Mouse (Mus musculus) layer of hippocampus, postnatal 36 days (tissue): ENCODE data around the gene March4. TPM values are rescaled to one million over a fixed set of nuclear protein-coding genes. Genes with fewer than 3 reads are reported as not detected.
A peak's percentile ranks its signal among the peaks of the same experiment; 100 is the strongest.

ENCODE experiments used
- DNase-seq, 2 experiments: peaks; one replicate each; pipeline ENCODE4 v3.0.0; 2022
- total RNA-seq, 2 experiments: library from RNA; stranded (reverse); gene quantifications; 2 replicates each; pipeline ENCODE4 v1.2.3; 2021

March4 gene
- 10 to 100 TPM; 19.1 to 21.4 TPM for total RNA-seq

DNA sequence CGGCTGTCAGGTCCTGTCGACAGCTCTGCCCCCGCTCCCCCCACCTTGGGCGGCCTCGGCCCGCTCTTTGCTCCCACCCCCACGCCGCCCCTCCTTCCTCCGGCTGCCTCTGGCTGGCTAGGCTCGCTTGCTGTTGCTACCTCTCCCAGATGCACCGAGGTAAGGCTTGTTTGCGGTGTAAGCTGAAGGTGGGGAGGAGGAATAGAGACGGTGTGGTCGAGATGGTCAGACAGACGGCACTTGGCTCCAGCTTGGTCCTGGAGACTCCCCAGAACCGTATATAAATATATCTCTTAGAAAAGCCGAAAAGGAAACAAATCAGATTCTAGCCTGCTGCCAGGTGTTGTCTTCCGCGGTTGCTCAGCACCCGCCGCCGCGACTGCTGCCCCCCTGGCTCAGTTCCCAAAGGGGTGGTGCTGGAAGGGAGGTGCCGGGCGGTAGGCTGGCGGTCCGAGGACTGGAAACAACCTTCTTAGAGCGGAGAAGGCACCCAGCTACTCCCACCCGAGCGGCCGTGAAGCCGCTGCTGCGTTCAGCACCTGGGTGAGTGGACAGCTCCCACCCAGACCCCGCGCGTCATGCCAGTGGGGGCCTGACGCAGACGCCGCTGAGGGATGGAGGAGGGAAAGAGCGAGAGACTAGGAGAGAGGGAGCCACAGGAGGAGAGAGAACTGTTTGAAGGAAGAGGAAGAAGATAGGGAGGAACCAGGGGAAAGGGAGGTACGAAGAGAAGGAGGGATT lies at the start of gene March4:
March4 (minus strand) TSS at position 320 of the 741 bp plus-strand sequence.
- DNase-seq, result peak; percentile 77 to 78

- no peak for DNase-seq
Observed at GRCm38 (mm10) chr1:72585971-72586875, 49.5 kb upstream of the March4 start.

GRCm38 (mm10) chr1:72583906-72584305 lies 47.2 kb upstream of the March4 start:
- no peak for DNase-seq

GRCm38 (mm10) chr1:72582947-72583731 lies 46.4 kb upstream of the March4 start, which contains the start of gene Smarcal1:
Smarcal1 (plus strand) TSS chr1:72583251.
- peak; percentile 96 to 97 for DNase-seq

GRCm38 (mm10) chr1:72578806-72579205 lies 42.1 kb upstream of the March4 start:
- no peak for DNase-seq

- peak in 1 of 2 experiments; percentile 16 for DNase-seq
Observed at GRCm38 (mm10) chr1:72578351-72578750, 41.6 kb upstream of the March4 start.

DNA sequence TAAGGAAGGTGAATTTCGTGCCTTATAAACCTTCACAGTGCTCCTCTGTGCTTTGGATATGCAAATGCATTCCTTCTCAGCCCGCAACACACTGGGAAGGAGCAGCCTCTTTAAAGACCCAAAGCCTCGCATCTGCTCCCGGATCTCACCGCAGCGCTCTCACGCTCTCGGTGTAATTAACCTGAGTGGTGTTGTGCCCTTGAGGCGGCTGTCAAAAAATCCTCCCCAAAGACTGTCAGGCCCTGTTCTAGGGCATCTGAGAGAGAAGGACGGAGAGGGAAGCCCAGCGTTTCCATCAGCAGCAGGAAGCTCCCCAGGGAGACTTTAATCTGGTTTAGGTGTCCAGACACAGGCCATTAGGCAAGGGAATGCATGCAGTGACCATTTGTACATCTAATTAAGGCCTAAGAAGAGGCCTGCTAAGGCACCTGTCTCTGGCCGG lies 40.8 kb upstream of the March4 start:
- no peak for DNase-seq

GRCm38 (mm10) chr1:72575121-72575520 lies 38.4 kb upstream of the March4 start:
- DNase-seq, result no peak

GRCm38 (mm10) chr1:72574608-72575007 lies 37.9 kb upstream of the March4 start:
- DNase-seq, result no peak

- DNase-seq, result no peak
Observed at GRCm38 (mm10) chr1:72574047-72574446, 37.3 kb upstream of the March4 start.

GRCm38 (mm10) chr1:72568725-72569124 lies 32.0 kb upstream of the March4 start:
- no peak for DNase-seq

DNA sequence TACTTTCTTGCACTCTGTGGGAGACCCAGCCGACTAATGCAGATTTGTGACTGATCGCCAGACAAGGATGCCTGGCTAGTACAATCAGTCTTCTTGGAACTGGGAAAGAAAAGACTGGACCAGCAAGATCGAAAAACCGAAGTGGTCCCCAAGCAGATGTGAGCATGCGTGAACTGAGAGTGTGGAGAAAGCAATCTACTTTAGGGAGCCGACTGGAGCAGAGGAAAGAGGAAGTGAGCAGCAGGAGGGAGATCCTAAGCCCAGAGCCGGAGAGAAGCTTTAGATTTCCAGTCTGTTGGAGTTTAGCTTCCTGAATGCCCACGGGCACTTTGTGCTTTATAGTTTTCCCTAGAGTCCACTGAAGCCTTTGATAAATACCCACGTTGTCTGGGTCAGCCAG lies 30.3 kb upstream of the March4 start:
- no peak for DNase-seq

DNA sequence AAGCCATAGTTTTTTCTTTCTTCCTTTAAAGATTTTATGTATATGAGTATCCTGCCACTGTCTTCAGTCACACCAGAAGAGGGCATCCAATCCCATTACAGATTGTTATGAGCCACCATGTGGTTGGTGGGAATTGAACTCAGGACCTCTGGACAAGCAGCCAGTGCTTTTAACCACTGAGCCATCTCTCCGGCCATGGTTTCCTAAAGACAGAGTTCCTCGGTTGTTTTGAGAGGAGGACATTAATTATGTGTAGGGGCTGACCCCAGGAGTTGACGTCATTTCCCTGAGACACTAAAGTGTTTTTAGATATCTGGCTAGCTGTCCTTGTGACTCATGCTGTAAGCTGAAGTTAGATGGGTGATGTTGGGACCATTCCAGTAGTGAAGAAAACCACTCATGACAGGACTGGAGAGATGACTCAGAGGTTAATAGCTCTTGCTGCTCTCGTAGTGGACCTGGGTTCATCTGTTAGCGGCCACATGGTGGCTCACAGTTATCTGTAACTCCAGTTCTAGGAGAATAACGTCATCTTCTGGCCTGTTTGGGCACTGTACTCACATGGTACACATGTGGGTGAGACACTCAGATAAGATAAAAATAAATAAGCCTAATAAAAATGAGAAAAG lies 27.7 kb upstream of the March4 start:
- no peak for DNase-seq

DNA sequence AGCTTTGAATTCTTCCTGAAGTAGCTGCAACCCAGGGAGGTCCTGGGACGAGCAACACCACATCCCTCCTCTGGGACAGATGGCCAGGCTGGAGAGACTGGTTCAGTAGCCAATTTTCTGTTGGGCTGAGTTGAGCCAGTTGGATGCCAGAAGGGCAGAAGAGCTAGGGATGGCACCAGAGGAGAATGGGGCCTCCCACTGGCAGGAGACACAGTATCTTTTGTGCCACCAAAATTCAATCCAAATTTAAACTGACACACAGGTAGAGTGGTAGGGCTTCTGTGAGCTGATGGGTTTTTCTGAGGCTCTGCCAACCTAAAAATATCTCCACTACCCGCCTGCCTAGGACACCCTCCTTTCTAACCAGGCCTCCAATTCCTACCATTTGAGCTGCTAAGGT lies 21.9 kb upstream of the March4 start:
- DNase-seq, result no peak

DNA sequence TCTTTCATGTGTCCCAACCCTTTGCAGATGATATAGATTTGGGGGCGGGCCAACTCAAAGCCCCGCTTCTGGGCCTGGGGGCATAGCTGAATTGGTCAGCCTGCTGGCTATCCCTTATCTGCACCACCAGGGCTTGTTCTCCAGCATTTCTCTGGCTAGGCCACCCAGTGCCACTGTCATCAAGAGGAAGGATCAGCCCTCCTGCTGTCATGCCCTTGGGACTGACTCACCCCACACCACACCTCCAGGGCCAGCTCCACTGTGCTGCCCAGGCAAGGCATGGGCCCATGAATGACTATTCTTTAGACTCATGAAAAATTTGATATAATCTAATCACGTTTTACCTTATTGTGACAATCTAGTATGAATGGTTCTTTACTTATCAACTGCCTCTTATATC lies 19.7 kb upstream of the March4 start:
- DNase-seq, result no peak

- DNase-seq, result no peak
Observed at GRCm38 (mm10) chr1:72550317-72550716, 13.6 kb upstream of the March4 start.

- DNase-seq, result no peak
Observed at GRCm38 (mm10) chr1:72538266-72538665, 1.5 kb upstream of the March4 start.

DNA sequence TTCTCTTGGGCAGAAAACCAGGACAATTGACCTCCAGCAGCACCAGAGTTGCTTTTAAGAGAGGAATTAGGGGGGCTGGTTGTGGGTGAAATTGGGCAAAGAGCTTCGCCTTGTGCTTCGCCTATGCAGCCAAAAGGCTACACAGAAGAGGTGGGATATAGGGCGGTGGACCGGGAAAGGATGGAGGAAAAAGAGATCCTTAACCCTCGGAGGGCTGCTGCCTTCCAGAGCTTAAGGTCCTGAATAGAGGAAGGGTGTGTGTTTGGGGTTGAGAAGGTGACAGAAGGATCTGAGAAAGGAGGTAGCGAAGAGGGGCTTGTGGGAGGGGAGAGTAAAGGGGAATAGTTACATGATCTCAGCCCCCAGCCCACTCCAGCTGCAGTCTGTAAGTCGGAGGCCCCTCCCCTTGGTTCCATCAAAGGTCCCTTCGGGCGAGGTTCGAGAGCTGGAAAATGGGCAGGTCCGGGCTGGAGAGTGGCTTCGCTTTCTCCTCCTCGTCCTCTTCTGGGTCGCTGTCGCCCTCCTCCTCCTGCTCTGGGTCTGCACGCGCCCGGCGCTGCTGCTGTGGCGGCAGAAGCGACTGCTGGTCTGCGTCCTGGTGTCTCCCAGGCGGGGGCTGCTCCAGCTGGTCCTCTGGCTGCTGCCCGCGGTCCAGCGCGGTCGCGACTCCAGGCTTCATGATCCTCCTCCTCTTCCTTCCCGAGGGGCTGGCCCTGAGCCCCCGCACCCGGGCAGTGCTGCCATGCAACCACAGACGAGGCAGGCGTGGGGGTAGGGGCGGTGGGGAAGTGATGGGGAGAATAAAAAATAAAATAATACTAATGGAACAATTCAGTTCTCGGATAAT lies 782 bp downstream of the March4 start:
- DNase-seq, result peak; percentile 47 to 51

GRCm38 (mm10) chr1:72533439-72533838 lies 3.3 kb downstream of the March4 start:
- DNase-seq, result no peak

- DNase-seq, result no peak
Observed at GRCm38 (mm10) chr1:72532926-72533325, 3.8 kb downstream of the March4 start.
